Comparison of ENCODE assay signal across 10 mouse cellular contexts in genomic region chr1:186145444-186145843, GRCm38 (mm10). TPM values are rescaled to one million over a fixed set of nuclear protein-coding genes. Genes with fewer than 3 reads are reported as not detected.
DNase-seq lines count a peak whose midpoint lies in the region.
"Had no signal": no experiment of that assay in that cellular context is flagged by ENCODE, and none has a peak within 500 bp of the region (broad histone marks: within the 10 kb centered on the region; RNA-seq: fewer than 3 reads in every experiment).

No protein-coding gene starts in this region.

- DNase-seq in layer of hippocampus, adult 11-12 months (ENCODE audit: low spot score): peak; percentile 5
- DNase-seq in layer of hippocampus, postnatal 36 days: no peak
- peak; percentile 44 for DNase-seq in embryo, embryonic 11 days
- DNase-seq in forelimb bud, embryonic 11.5 days (ENCODE audit: low read depth, low spot score): peak; percentile 42
- DNase-seq in lung, postnatal 4 days: peak; percentile 16 to 47
- no peak for DNase-seq in neural tube, embryonic 10.5 days (ENCODE audit: extremely low spot score, low spot score)
- no peak for DNase-seq in adrenal gland, postnatal 10 days
- DNase-seq: cerebellum, adult 18-20 months; kidney, adult 2 months; thymus, postnatal 25 days had no signal

RNA-seq across cellular contexts. Expression of gene Lyplal1, which starts 28.3 kb away (rescaled TPM):
- total RNA-seq in layer of hippocampus, postnatal 36 days (2021): 10 to 100 TPM in 1 of 2 experiments, 1 to 10 TPM in 1; 8.4 to 12.9 TPM
- 10 to 100 TPM; 27.9 to 28.2 TPM for total RNA-seq in adrenal gland, postnatal 10 days (2021)

Comparison
In these comparisons a context has a peak if more than half of its experiments do, and no peak if none do; other contexts are left out.
1. DNase-seq: peak in layer of hippocampus, adult 11-12 months (single experiment), embryo, embryonic 11 days (single experiment), forelimb bud, embryonic 11.5 days (single experiment) and lung, postnatal 4 days (2 of 2); none in layer of hippocampus, postnatal 36 days (0 of 2), neural tube, embryonic 10.5 days (single experiment) and adrenal gland, postnatal 10 days (single experiment).